Mouse (Mus musculus): ENCODE results near the gene Tm9sf3.

- TF ChIP-seq CTCF (IDR thresholded peaks at IDR 0.05; ENCODE audit: low read depth, low read length) (no peak), POLR2A (IDR thresholded peaks at IDR 0.05; ENCODE audit: insufficient read depth, low read length) (no peak)
Measured at GRCm38 (mm10) chr19:41165914-41166235, 97.9 kb downstream of the Tm9sf3 start.
